Comparison of ENCODE assay signal across 8 mouse cellular contexts in genomic region chr6:43266356-43266755, GRCm38 (mm10). TPM values are rescaled to one million over a fixed set of nuclear protein-coding genes. Genes with fewer than 3 reads are reported as not detected.
DNase-seq lines count a peak whose midpoint lies in the region; ATAC-seq and TF ChIP-seq lines count a peak whose summit lies in the region.

No protein-coding gene starts in this region.

- no peak for TF ChIP-seq EP300 in lung, postnatal 0 days (IDR thresholded peaks at IDR 0.05)

- peak overlapping the region; percentile 78 for H3K4me3 ChIP-seq in E14TG2a.4 (replicated peaks; ENCODE audit: low read length)
- H3K4me3 ChIP-seq in heart, embryonic 11.5 days (ENCODE audit: low read depth, low read length): peak overlapping the region; percentile 77
- peak overlapping the region; percentile 92 for H3K4me3 ChIP-seq in lung, postnatal 0 days (ENCODE audit: low read depth, low read length)
- H3K4me3 ChIP-seq in stomach, embryonic 14.5 days (ENCODE audit: low read depth, low read length): peak overlapping the region; percentile 73
- H3K4me3 ChIP-seq in cerebellum, adult 2 months (replicated peaks; ENCODE audit: insufficient read depth, low read depth, low read length): no peak overlapping the region

- TF ChIP-seq CTCF in E14TG2a.4 (conservative IDR thresholded peaks at IDR 0.05; ENCODE audit: low read length): no peak
- TF ChIP-seq CTCF in brain, embryonic 14.5 days (IDR thresholded peaks at IDR 0.05; ENCODE audit: borderline replicate concordance, extremely low read depth, insufficient read depth, insufficient read length): peak; percentile 18; the same call in 1 of the 2 replicates
- TF ChIP-seq CTCF in lung, postnatal 0 days (IDR thresholded peaks at IDR 0.05): peak; percentile 53
- no peak for TF ChIP-seq CTCF in cerebellum, adult 2 months (IDR thresholded peaks at IDR 0.05; ENCODE audit: borderline replicate concordance, insufficient read depth, low read depth, low read length)

- no peaks in the 10 kb centered on the region for H3K36me3 ChIP-seq in E14TG2a.4 (ENCODE audit: insufficient read depth, low read length)
- no peaks in the 10 kb centered on the region for H3K36me3 ChIP-seq in heart, embryonic 11.5 days (ENCODE audit: control insufficient read depth, insufficient read depth, low read length)
- H3K36me3 ChIP-seq in lung, postnatal 0 days (ENCODE audit: insufficient read depth, low read length): no peaks in the 10 kb centered on the region
- no peaks in the 10 kb centered on the region for H3K36me3 ChIP-seq in stomach, embryonic 14.5 days (ENCODE audit: control insufficient read depth, insufficient read depth, low read length)

- H3K9me3 ChIP-seq in E14TG2a.4 (ENCODE audit: low read length): no peaks in the 10 kb centered on the region
- no peaks in the 10 kb centered on the region for H3K9me3 ChIP-seq in heart, embryonic 11.5 days (replicated peaks; ENCODE audit: control insufficient read depth, low read length)
- H3K9me3 ChIP-seq in lung, postnatal 0 days (ENCODE audit: low read length): no peaks in the 10 kb centered on the region
- H3K9me3 ChIP-seq in stomach, embryonic 14.5 days (ENCODE audit: control insufficient read depth, low read depth, low read length): no peaks in the 10 kb centered on the region

- under 1% methylated on average over 8 of the region's 8 CpGs for WGBS in heart, embryonic 11.5 days (ENCODE audit: insufficient replicate concordance)
- 2% methylated on average over 7 of the region's 8 CpGs for WGBS in lung, postnatal 0 days
- WGBS in stomach, embryonic 14.5 days: under 1% methylated on average over 8 of the region's 8 CpGs
- 73% methylated on average over 8 of the region's 8 CpGs for WGBS in cerebellum, adult 2 months

- peak overlapping the region; percentile 72 for H3K27ac ChIP-seq in heart, embryonic 11.5 days (ENCODE audit: low read depth, low read length)
- H3K27ac ChIP-seq in lung, postnatal 0 days (ENCODE audit: low read length): peak overlapping the region; percentile 91
- H3K27ac ChIP-seq in stomach, embryonic 14.5 days (ENCODE audit: low read length): 0 out of 2 replicates have a peak overlapping the region, but pooled peaks have one; percentile 68
- H3K27ac ChIP-seq in cerebellum, adult 2 months (ENCODE audit: insufficient read depth, low read length): no peak overlapping the region

- peak; percentile 64; the same call in 1 of the 2 replicates for ATAC-seq in heart, embryonic 11.5 days (replicated peaks; ENCODE audit: insufficient number of reproducible peaks, low FRiP score, low TSS enrichment)
- ATAC-seq in lung, postnatal 0 days: peak; percentile 56
- ATAC-seq in stomach, embryonic 14.5 days (ENCODE audit: insufficient number of reproducible peaks, insufficient read depth, low FRiP score, low read depth): peak; percentile 54; the same call in 1 of the 2 replicates

- H3K4me1 ChIP-seq in E14TG2a.4 (replicated peaks; ENCODE audit: low read depth, low read length): peaks cover 16% of the 10 kb centered on the region
- no peaks in the 10 kb centered on the region for H3K4me1 ChIP-seq in heart, embryonic 11.5 days (ENCODE audit: control insufficient read depth, insufficient read depth, low read length)
- H3K4me1 ChIP-seq in lung, postnatal 0 days (ENCODE audit: insufficient read depth, low read depth, low read length): peaks cover 9% of the 10 kb centered on the region; the same call in 1 of the 2 replicates
- peaks cover 7% of the 10 kb centered on the region; the same call in 1 of the 2 replicates for H3K4me1 ChIP-seq in stomach, embryonic 14.5 days (ENCODE audit: control insufficient read depth, insufficient read depth, low read length)
- no peaks in the 10 kb centered on the region for H3K4me1 ChIP-seq in cerebellum, adult 2 months (ENCODE audit: control insufficient read depth, insufficient read depth, low read length)

- H3K9ac ChIP-seq in heart, embryonic 11.5 days (ENCODE audit: low read depth, low read length): peak overlapping the region; percentile 85
- H3K9ac ChIP-seq in lung, postnatal 0 days (replicated peaks; ENCODE audit: low read depth): peak overlapping the region; percentile 88
- H3K9ac ChIP-seq in stomach, embryonic 14.5 days (replicated peaks; ENCODE audit: low read depth, low read length): peak overlapping the region; percentile 77

- peaks cover 52% of the 10 kb centered on the region for H3K27me3 ChIP-seq in E14TG2a.4 (ENCODE audit: insufficient read depth, low read length)
- no peaks in the 10 kb centered on the region for H3K27me3 ChIP-seq in heart, embryonic 11.5 days (ENCODE audit: control insufficient read depth, insufficient read depth, low read length)
- H3K27me3 ChIP-seq in lung, postnatal 0 days (replicated peaks; ENCODE audit: insufficient read depth, low read length): no peaks in the 10 kb centered on the region
- H3K27me3 ChIP-seq in stomach, embryonic 14.5 days (ENCODE audit: control insufficient read depth, insufficient read depth, low read length): no peaks in the 10 kb centered on the region
- H3K27me3 ChIP-seq in cerebellum, adult 2 months (ENCODE audit: control insufficient read depth, insufficient read depth, low read length): no peaks in the 10 kb centered on the region; the same call in 1 of the 2 replicates

- no peak for TF ChIP-seq POLR2A in brain, embryonic 14.5 days (IDR thresholded peaks at IDR 0.05; ENCODE audit: borderline replicate concordance, extremely low read depth, insufficient read depth, insufficient read length, poor library complexity, severe bottlenecking)
- no peak for TF ChIP-seq POLR2A in cerebellum, adult 2 months (IDR thresholded peaks at IDR 0.05; ENCODE audit: borderline replicate concordance, insufficient read depth, low read length)

- peak overlapping the region; percentile 94 for H3K4me2 ChIP-seq in heart, embryonic 11.5 days
- peak overlapping the region; percentile 81 for H3K4me2 ChIP-seq in lung, postnatal 0 days (replicated peaks; ENCODE audit: low read depth, low read length)
- peak overlapping the region; percentile 83 for H3K4me2 ChIP-seq in stomach, embryonic 14.5 days (replicated peaks; ENCODE audit: low read depth, low read length)

- DNase-seq in brain, embryonic 14.5 days (ENCODE audit: low read depth): peak; percentile 27
- DNase-seq in kidney, adult 9 months: peak; percentile 78
- peak; percentile 72 for DNase-seq in lung, postnatal 0 days (ENCODE audit: low spot score)
- no peak for DNase-seq in frontal cortex, postnatal 36 days (ENCODE audit: low spot score in 2 of 2)
- DNase-seq in cerebellum, adult 2 months: no peak

RNA-seq across cellular contexts. Expression of gene Arhgef5, which starts 1.0 kb away (rescaled TPM):
- polyA plus RNA-seq in brain, embryonic 14.5 days (2012; rRNA removed): 3.8 and 5.5 TPM in 2 replicates
- 5.1 and 7.5 TPM in 2 replicates for polyA plus RNA-seq in heart, embryonic 11.5 days (2014; fragmentation: Nextera tagmentation; extraction: Ambion mirVana)
- polyA plus RNA-seq in lung, postnatal 0 days (2015; fragmentation: Nextera tagmentation; extraction: Ambion mirVana): 13.2 and 16.3 TPM in 2 replicates
- 17.6 and 20.1 TPM in 2 replicates for polyA plus RNA-seq in stomach, embryonic 14.5 days (2014; fragmentation: Nextera tagmentation; extraction: Ambion mirVana)
- polyA plus RNA-seq in cerebellum, adult 2 months (2012; rRNA removed): 2.4 and 2.9 TPM in 2 replicates

RNA-seq across cellular contexts. Expression of gene Olfr47, which starts 35.0 kb away (rescaled TPM):
- not detected in 2 replicates for polyA plus RNA-seq in brain, embryonic 14.5 days (2012; rRNA removed)
- polyA plus RNA-seq in heart, embryonic 11.5 days (2014; fragmentation: Nextera tagmentation; extraction: Ambion mirVana): not detected in 2 replicates
- not detected in 2 replicates for polyA plus RNA-seq in lung, postnatal 0 days (2015; fragmentation: Nextera tagmentation; extraction: Ambion mirVana)
- not detected in 2 replicates for polyA plus RNA-seq in stomach, embryonic 14.5 days (2014; fragmentation: Nextera tagmentation; extraction: Ambion mirVana)
- not detected in 2 replicates for polyA plus RNA-seq in cerebellum, adult 2 months (2012; rRNA removed)

RNA-seq across cellular contexts. Expression of gene Nobox, which starts 43.0 kb away (rescaled TPM):
- polyA plus RNA-seq in brain, embryonic 14.5 days (2012; rRNA removed): not detected in 2 replicates
- polyA plus RNA-seq in heart, embryonic 11.5 days (2014; fragmentation: Nextera tagmentation; extraction: Ambion mirVana): not detected in 2 replicates
- not detected in 2 replicates for polyA plus RNA-seq in lung, postnatal 0 days (2015; fragmentation: Nextera tagmentation; extraction: Ambion mirVana)
- not detected in 2 replicates for polyA plus RNA-seq in stomach, embryonic 14.5 days (2014; fragmentation: Nextera tagmentation; extraction: Ambion mirVana)
- polyA plus RNA-seq in cerebellum, adult 2 months (2012; rRNA removed): 0.10 TPM in 1 of 2 replicates, not detected in the other

RNA-seq across cellular contexts. Expression of gene Olfr434, which starts 53.5 kb away (rescaled TPM):
- polyA plus RNA-seq in brain, embryonic 14.5 days (2012; rRNA removed): not detected in 2 replicates
- not detected in 2 replicates for polyA plus RNA-seq in heart, embryonic 11.5 days (2014; fragmentation: Nextera tagmentation; extraction: Ambion mirVana)
- not detected in 2 replicates for polyA plus RNA-seq in lung, postnatal 0 days (2015; fragmentation: Nextera tagmentation; extraction: Ambion mirVana)
- polyA plus RNA-seq in stomach, embryonic 14.5 days (2014; fragmentation: Nextera tagmentation; extraction: Ambion mirVana): not detected in 2 replicates
- not detected in 2 replicates for polyA plus RNA-seq in cerebellum, adult 2 months (2012; rRNA removed)

Comparison
In these comparisons a context has a peak if more than half of its experiments do, and no peak if none do; other contexts are left out.
1. CTCF ChIP-seq: peak in brain, embryonic 14.5 days (single experiment) and lung, postnatal 0 days (single experiment); none in E14TG2a.4 (single experiment) and cerebellum, adult 2 months (single experiment).
2. DNase-seq: peak in brain, embryonic 14.5 days (single experiment), kidney, adult 9 months (single experiment) and lung, postnatal 0 days (single experiment); none in frontal cortex, postnatal 36 days (0 of 2) and cerebellum, adult 2 months (0 of 2).
3. Peak in every context shown above with its lines, with median percentiles within 50 percentile points of each other: ATAC-seq, H3K4me2 ChIP-seq and H3K9ac ChIP-seq.